Mouse (Mus musculus) stomach, postnatal 0 days (tissue): Measurements from ENCODE around the gene Ampd2.

Experiments
- CTCF ChIP-seq: IDR thresholded peaks from 2 replicates; pipeline ENCODE4 v1.5.1; 2016; ENCODE audit warnings: antibody characterized with exemption, low read depth, mild to moderate bottlenecking, moderate library complexity
- EP300 ChIP-seq: optimal IDR thresholded peaks from 2 replicates; pipeline ENCODE3; 2016; ENCODE audit warnings: antibody characterized with exemption

DNA sequence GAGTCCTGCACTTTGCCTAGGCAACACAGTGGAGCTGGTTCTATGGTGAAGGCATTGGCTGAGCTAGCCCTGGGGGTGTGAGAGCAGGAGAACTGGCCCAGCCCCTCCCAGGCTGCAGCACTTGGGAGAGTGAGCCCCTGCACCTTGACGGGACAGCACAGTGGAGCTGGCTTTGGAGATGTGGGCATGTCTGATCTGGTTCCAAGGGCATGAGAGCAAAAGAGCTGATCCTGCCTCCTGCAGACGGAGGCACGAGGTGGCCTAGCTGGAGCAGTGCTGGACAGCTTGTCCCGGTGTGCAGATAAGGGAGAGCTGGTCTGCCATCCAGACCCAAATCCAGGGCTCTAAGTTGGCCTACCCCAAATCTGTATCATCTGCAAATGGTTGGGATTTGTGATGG is 21.8 kb downstream of the Ampd2 start:
- no peak for TF ChIP-seq CTCF
- no peak for TF ChIP-seq EP300
